Mouse (Mus musculus) stomach, postnatal 0 days (tissue): ENCODE results near the gene 2010003K11Rik. TPM values are rescaled to one million over a fixed set of nuclear protein-coding genes. Genes with fewer than 3 reads are reported as not detected.

ENCODE experiments used
- ATAC-seq: fragments of 200-750 bp; cut with Nextera tagmentation; 2 replicates; pipeline ENCODE4 v1.8.0; 2017; ENCODE audit not compliant: low FRiP score, low TSS enrichment
- DNase-seq: peaks from one replicate; pipeline ENCODE4 v3.0.0-alpha.2; 2016; ENCODE audit warnings: low spot score
- H3K27ac ChIP-seq: fragments of 300-500 bp; sonication (generic); replicated peaks from 2 replicates; pipeline ENCODE4 v1.5.1; 2014; ENCODE audit warnings: mild to moderate bottlenecking, control low read depth
- H3K27me3 ChIP-seq: fragments of 300-500 bp; sonication (generic); 2 replicates; pipeline ENCODE4 v1.6.1; 2014; ENCODE audit warnings: low read length; ENCODE audit not compliant: control insufficient read depth, insufficient read depth
- H3K36me3 ChIP-seq: fragments of 300-500 bp; sonication (generic); 2 replicates; pipeline ENCODE4 v1.6.1; 2014; ENCODE audit warnings: low read length, mixed read lengths; ENCODE audit not compliant: control insufficient read depth, insufficient read depth
- H3K4me1 ChIP-seq: fragments of 300-500 bp; sonication (generic); replicated peaks from 2 replicates; pipeline ENCODE4 v1.6.1; 2014; ENCODE audit warnings: antibody characterized with exemption; ENCODE audit not compliant: control insufficient read depth, insufficient read depth
- H3K4me2 ChIP-seq: fragments of 300-500 bp; sonication (generic); replicated peaks from 2 replicates; pipeline ENCODE4 v1.6.1; 2014; ENCODE audit warnings: low read depth, mild to moderate bottlenecking, control low read depth, moderate library complexity
- H3K4me3 ChIP-seq: fragments of 300-500 bp; sonication (generic); 2 replicates; pipeline ENCODE4 v1.5.1; 2014; ENCODE audit warnings: low read depth, low read length, control low read depth
- H3K9ac ChIP-seq: fragments of 300-500 bp; sonication (generic); 2 replicates; pipeline ENCODE4 v1.6.1; 2014; ENCODE audit warnings: mild to moderate bottlenecking, low read length, control low read depth, mixed read lengths
- H3K9me3 ChIP-seq: fragments of 300-500 bp; sonication (generic); 2 replicates; pipeline ENCODE4 v1.6.1; 2016; ENCODE audit warnings: low read length; ENCODE audit not compliant: control insufficient read depth
- CTCF ChIP-seq: IDR thresholded peaks from 2 replicates; pipeline ENCODE4 v1.5.1; 2016; ENCODE audit warnings: antibody characterized with exemption, low read depth, mild to moderate bottlenecking, moderate library complexity
- EP300 ChIP-seq: optimal IDR thresholded peaks from 2 replicates; pipeline ENCODE3; 2016; ENCODE audit warnings: antibody characterized with exemption
- WGBS: fragments of 180-500 bp; shearing (Covaris S2); extraction: QIAGEN DNeasy Blood & Tissue Kit; methylation state at CpG from one replicate; pipeline ENCODE4 v1.1.7; 2014; 5-methylcytosine and 5-hydroxymethylcytosine counted together
- polyA plus RNA-seq: library from polyadenylated mRNA; unstranded; fragments of >200 nt; fragmentation: Nextera tagmentation; extraction: Ambion mirVana; gene quantifications from 2 replicates; pipeline ENCODE4 v1.2.1, GENCODE M21; 2015

Gene 2010003K11Rik
- polyA plus RNA-seq, 1 experiment from 2014 or later = 1.5 TPM

DNA sequence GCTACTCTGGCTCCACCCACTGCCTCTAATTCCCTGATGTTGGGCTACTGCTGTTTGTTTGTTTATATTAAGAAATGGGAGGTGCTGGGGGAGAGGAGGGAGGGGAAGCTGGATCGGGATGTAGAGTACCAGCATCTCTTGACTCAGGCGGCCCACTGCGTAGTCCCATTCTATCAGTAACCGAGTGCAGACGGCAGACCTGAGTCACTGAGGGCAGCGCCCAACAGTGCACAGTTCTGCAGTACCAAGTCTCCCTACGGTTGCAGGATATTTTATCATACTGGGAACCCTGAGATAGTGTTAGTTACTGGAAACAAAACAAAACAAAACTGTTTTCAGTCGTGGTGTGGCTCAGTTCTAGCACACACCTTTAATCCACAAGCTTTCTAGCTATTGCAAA lies 47.3 kb downstream of the 2010003K11Rik start:
- WGBS = 46% methylated on average over 8 of the region's 8 CpGs
- ATAC-seq = peak; percentile 89

DNA sequence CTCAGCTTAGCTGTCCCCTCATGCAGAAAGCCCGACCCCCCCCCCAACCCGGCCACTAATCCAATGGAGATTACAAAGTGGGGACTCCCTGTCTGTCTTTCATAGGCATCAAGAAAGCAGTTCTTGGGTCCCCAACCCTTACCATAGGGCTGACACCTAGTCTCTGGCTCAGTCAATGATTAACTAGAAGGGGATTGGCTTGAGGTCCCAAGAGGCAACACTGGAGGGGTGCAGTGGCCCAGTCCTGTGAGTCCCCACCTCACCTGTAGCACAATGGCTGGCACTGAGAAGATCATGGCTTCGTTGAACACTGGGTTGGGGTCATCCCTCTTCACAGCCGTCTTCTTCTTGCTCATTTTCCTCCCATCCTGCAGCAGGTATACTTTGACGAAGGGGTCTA lies 47.7 kb downstream of the 2010003K11Rik start:
- TF ChIP-seq EP300 (no peak), CTCF (no peak)
- H3K9ac ChIP-seq = no peak overlapping the region
- WGBS = 53% methylated on average over 5 of the region's 5 CpGs
- no peaks in the 10 kb centered on the region for H3K4me1 ChIP-seq
- no peaks in the 10 kb centered on the region for H3K36me3 ChIP-seq
- DNase-seq (peak; percentile 27), ATAC-seq (peak; percentile 44; the same call in 1 of the 2 replicates)
- no peaks in the 10 kb centered on the region for H3K27me3 ChIP-seq
- H3K4me2 ChIP-seq = no peak overlapping the region
- H3K27ac ChIP-seq = peak overlapping the region; percentile 56
- H3K4me3 ChIP-seq = no peak overlapping the region
- no peaks in the 10 kb centered on the region for H3K9me3 ChIP-seq

More for the DNA sequence above, 47.3 kb downstream of the 2010003K11Rik start:
- no peak for TF ChIP-seq CTCF
- no peak for TF ChIP-seq EP300
- no peak overlapping the region for H3K4me3 ChIP-seq
- no peaks in the 10 kb centered on the region for H3K27me3 ChIP-seq
- peak; percentile 74 for DNase-seq
- H3K9me3 ChIP-seq = no peaks in the 10 kb centered on the region
- peak overlapping the region; percentile 56 for H3K27ac ChIP-seq
- no peaks in the 10 kb centered on the region for H3K4me1 ChIP-seq
- no peak overlapping the region for H3K4me2 ChIP-seq
- H3K36me3 ChIP-seq = no peaks in the 10 kb centered on the region
- no peak overlapping the region for H3K9ac ChIP-seq

DNA sequence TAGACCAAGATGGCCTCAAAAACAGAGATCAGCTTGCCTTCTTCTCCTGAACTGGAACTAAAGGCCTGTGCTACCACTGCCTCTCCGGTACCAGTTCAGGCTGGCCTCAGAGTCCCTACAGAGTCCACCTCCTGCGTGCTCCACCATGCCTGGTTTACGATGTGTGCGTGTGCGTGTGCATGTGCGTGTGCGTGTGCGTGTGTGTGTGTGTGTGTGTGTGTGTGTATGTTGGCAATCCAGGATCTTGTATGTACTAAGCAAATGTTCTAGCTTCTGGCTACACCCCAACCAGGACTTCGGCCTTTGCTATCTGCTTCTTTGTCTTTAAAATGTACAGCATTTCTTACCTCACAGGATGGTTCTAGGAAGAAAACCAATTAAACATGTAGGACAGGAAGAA lies 49.2 kb downstream of the 2010003K11Rik start:
- no peak for TF ChIP-seq CTCF
- TF ChIP-seq EP300 = no peak
- no peak overlapping the region for H3K4me3 ChIP-seq
- H3K9ac ChIP-seq = no peak overlapping the region
- ATAC-seq = peak; percentile 53
- no peaks in the 10 kb centered on the region for H3K4me1 ChIP-seq
- 85% methylated on average over 9 of the region's 9 CpGs for WGBS
- H3K27ac ChIP-seq = 0 out of 2 replicates have a peak overlapping the region, but pooled peaks have one; percentile 46
- H3K27me3 ChIP-seq = no peaks in the 10 kb centered on the region
- no peaks in the 10 kb centered on the region for H3K36me3 ChIP-seq
- no peaks in the 10 kb centered on the region for H3K9me3 ChIP-seq
- peak; percentile 73 for DNase-seq
- no peak overlapping the region for H3K4me2 ChIP-seq

DNA sequence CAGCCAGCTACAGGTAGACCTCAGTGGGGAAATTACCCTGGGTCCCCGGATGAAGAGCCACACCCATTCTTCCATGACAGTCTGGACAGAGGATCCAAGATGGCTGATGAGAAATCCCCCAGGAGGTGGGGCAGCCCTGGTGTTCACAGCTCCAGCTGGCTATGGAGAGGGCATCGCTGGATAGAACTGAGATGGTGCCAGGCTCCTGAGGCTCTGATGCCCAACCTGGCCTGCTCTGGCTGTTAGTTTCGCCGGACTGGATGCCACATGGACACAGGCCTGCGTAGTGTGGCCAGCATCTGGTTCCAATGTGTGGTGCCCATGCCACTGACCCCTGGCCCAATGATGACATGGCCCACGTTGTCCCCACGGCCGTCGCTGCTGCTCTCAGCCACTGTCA lies 50.9 kb downstream of the 2010003K11Rik start:
- H3K4me1 ChIP-seq = no peaks in the 10 kb centered on the region
- H3K4me3 ChIP-seq = no peak overlapping the region
- H3K36me3 ChIP-seq = no peaks in the 10 kb centered on the region
- no peak for DNase-seq
- no peaks in the 10 kb centered on the region for H3K9me3 ChIP-seq
- no peaks in the 10 kb centered on the region for H3K27me3 ChIP-seq
- no peak overlapping the region for H3K27ac ChIP-seq
- no peak overlapping the region for H3K4me2 ChIP-seq
- WGBS = 89% methylated on average over 9 of the region's 9 CpGs
- no peak for ATAC-seq
- no peak for TF ChIP-seq EP300
- no peak for TF ChIP-seq CTCF
- no peak overlapping the region for H3K9ac ChIP-seq

Other genes starting within 250 kb of the 2010003K11Rik start
- gene Ssh3, start 229.4 kb downstream of the 2010003K11Rik start, polyA plus RNA-seq = 36.9 and 41.0 TPM in 2 replicates
- 5.0 and 5.2 TPM in 2 replicates for gene Ankrd13d, start 215.4 kb downstream of the 2010003K11Rik start, polyA plus RNA-seq
- gene Grk2, start 192.4 kb downstream of the 2010003K11Rik start, polyA plus RNA-seq = 19.3 and 25.5 TPM in 2 replicates
- 12.9 and 15.0 TPM in 2 replicates for gene Kdm2a, start 100.3 kb downstream of the 2010003K11Rik start, polyA plus RNA-seq
- 45.5 and 48.0 TPM in 2 replicates for gene Rhod, start 59.2 kb downstream of the 2010003K11Rik start, polyA plus RNA-seq
- 1.9 and 2.5 TPM in 2 replicates for gene Syt12, start 21.1 kb downstream of the 2010003K11Rik start, polyA plus RNA-seq
- 28.9 and 33.9 TPM in 2 replicates for gene Pcx, start 11.9 kb upstream of the 2010003K11Rik start, polyA plus RNA-seq
- 4.3 and 5.0 TPM in 2 replicates for gene Lrfn4, start 117.1 kb upstream of the 2010003K11Rik start, polyA plus RNA-seq
- 46.4 and 49.4 TPM in 2 replicates for gene Rce1, start 127.1 kb upstream of the 2010003K11Rik start, polyA plus RNA-seq
- 1.7 and 2.3 TPM in 2 replicates for gene Gm960, start 200.1 kb upstream of the 2010003K11Rik start, polyA plus RNA-seq
- 3.5 and 3.6 TPM in 2 replicates for gene Sptbn2, start 212.6 kb upstream of the 2010003K11Rik start, polyA plus RNA-seq